Mouse (Mus musculus): ENCODE data around the gene Pcp2.

- no peak for TF ChIP-seq POLR2A (IDR thresholded peaks at IDR 0.05; ENCODE audit: control insufficient read depth, low read depth, low read length)
- no peak for TF ChIP-seq CTCF (IDR thresholded peaks at IDR 0.05; ENCODE audit: control insufficient read depth, insufficient read depth, insufficient replicate concordance, low read depth, low read length)
Measured at GRCm38 (mm10) chr8:3625445-3625844, at the start of gene Pcp2.

All from testis, adult 2 months (tissue).